Mouse (Mus musculus) induced T-regulatory cell, adult 2 months (primary cell): Measurements from ENCODE around the gene Amhr2.
A peak's percentile ranks its signal among the peaks of the same experiment; 100 is the strongest.

Experiments used
- DNase-seq: peaks from one replicate; pipeline ENCODE4 v3.0.0-alpha.2; 2012; ENCODE audit warnings: low read depth

Amhr2 gene

DNA sequence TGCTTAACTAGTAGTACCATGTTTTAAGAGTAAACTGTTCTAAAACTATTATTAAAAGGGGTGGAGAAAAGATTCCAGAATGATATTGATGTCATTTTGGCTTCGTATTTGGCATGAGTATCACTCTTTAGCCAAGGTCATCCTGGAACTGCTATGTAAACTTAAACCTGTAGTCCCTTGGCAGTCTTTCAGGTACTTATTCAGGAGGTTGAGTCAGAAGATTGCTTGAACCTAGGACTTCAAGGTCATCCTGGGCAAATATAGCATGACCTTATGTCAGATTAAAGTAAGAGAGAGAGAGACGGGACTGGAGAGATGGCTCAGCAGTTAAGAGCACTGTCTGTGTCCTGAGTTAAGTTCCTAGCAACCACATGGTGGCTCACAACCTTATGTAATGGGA, 20.5 kb upstream of the Amhr2 start:
- DNase-seq = no peak

DNA sequence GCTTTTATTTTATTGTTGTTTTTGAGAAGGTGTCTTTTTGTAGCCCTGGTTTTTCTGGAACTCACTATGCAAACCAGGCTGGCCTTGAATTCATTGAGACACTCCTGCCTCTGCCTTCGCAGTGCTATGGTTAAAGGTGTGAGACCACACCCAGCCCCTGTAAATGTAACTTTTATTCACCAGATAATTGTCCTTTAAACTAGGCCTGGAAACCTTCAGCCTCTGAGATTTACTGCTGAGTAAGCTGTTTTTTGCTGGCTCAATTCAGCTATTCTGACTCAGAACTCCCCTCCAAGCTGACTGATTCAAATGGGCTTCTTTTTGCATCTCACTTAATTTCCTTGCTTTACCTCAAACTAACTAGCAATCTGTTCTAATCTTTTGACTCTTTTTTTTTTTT, 18.2 kb upstream of the Amhr2 start:
- DNase-seq = no peak

DNA sequence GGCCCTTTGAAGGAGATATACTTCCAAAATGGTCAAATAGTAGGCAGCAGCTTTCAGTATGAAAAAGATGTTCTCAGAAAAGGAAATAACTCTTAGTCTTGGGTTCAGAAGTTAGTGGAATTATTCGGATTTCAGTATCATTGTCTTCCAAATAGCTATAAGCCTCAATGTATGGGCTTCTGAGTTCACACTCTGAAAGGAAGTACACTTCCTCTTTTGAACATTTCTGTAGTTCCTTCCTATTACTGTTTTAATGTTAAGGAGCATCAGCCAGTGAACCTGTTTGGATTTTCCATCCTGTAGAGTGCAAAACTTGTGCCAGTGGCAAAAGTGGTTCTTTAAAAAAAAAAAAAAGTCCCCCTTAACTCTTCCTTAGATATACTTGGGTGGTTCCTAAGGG, 13.1 kb upstream of the Amhr2 start:
- no peak for DNase-seq

DNA sequence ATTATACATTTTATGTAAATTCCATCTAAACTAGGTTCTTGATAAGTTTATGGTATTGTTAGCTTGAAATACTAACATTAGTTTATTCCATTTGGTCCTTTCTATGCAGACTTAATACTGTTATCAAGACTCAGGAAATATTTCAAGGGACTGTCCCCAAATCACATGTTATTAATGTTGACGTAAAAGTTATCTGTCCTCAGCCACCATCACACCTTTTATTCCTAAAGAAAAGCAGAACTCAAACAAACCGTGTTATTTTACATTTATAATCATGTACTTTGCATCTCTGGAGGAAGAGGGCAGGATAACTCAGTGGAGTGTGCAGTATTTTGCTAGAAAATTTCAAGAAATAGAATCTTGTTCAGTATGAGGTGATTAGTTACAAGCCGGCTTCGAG, 12.0 kb upstream of the Amhr2 start:
- DNase-seq = no peak

DNA sequence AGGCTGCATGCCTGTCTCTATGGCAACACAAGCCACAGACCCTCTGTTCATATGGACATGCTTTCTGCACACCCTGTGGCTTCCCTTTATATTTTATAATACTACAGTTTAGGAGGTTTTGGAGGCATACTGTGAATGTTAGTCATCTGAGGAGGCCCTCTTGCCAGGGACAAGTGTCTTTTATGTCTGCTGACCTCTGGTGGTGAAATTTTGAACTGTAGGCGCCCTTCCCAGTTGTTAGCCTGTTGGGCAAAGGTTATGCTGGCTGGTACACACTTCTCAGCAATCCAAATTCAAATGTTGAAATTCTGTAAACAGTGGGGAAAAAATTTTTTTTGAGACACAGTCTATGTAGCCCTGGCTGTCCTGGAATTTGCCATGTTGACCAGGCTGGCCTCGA, 2.7 kb upstream of the Amhr2 start:
- peak; percentile 89 for DNase-seq

DNA sequence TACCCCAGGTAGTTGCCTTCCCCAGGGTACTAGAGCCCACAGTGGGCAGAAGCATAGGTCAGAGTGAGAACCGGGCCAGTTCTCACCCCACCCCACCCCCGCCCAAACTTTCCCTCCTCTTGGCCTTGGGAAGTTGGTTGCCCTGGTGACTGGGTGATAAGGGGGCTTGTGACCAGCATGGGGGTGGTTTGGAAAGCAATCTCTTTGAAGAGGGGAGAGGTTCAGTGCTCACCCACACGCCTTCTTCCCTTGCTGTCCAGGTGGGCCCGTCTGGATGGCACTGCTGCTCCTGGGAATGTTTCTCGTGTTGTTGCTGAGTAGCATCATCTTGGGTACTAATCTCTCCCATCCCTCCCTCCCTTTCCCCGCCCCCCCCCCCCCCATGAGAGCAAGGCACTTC, 1.3 kb downstream of the Amhr2 start:
- DNase-seq = no peak

DNA sequence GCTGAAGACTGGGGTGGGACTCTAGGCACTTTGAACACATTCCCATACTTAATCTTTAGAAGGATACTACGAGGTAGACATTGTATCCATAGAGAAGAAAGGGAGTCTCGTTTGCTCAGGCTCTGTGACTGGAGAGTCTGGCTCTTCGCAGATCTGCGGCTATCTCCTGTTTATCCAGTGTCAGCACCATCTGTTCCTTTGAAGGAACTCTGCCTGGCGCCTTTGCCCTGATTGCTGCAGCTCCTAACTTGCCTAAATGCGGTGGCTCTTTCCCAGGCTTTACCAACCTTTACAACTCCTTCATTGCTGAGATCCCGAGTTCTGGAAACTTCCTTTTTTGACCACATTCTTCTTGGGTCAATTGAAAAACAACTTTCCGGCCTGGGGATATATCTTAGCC, 4.2 kb downstream of the Amhr2 start:
- no peak for DNase-seq

DNA sequence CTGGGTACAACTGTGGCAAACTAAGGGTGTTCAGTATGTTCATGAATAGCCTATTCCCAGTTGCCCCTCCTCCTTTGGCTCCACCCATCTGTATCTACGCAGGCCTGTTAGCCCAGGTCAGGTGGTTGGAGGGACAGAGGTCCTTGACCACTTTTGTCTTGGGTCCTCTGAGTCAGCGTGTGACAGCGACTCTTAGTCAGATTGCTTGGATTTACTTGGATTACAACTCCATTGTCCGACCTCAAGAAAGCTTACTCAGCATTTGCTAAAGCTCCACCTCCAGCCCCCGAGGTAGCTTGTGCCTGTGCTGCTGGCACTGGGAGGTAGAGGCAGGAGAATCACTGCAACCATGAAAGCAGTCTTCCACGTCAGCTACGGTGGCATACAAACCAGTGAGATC, 5.8 kb downstream of the Amhr2 start:
- DNase-seq = no peak

DNA sequence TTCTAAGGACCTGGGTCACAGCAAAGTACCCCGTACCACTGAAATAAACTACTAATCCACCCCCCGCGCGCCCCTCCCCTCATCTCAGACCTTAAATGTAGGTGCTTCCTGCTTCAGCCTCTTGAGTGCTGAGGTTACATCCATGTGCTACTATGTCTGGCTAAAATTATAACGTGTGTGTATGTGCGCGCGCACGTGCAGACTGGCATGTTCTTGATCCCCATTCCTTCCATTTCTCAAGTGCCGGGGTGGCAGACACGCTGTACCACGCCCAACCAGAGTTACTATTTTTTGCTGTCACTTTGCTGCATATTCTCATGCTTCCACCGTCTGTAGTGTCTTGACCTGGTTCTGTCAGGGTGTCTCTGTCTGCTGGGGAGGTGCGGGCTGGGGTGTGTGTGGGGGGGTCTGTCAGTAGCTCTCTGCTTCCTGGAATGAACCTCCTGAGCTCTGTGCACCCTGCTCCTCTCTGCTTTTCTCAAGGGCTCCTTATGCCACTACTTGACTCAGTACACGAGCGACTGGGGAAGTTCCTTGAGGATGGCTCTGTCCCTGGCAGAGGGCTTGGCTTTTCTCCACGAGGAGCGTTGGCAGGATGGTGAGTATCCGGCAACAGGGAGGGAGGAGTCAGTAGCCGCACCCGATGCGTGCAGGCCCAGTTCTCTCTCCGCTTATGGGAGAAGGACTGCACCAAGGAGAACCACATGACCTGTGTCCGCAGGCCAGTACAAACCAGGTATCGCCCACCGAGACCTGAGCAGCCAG, 6.7 kb downstream of the Amhr2 start:
- DNase-seq = no peak

DNA sequence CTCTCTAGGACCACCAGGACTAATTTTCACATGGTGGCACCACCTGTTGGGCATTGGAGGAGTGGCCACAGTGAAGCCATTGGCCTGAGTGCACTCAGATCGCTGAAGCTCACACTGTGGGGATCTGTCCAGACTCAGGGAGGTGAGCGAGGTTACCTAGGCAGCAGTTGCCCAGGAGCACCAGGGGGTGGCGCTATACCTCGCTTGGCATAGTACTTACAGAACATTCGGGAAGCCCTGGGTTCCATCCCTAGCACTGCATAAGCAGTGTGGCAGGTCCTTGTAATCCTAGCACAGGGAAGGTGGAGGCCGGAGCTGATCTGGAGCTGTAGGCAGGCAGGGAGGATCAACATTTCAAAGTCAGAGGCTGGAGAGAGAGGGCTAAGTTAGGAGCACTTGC, 10.8 kb downstream of the Amhr2 start:
- peak; percentile 62 for DNase-seq

DNA sequence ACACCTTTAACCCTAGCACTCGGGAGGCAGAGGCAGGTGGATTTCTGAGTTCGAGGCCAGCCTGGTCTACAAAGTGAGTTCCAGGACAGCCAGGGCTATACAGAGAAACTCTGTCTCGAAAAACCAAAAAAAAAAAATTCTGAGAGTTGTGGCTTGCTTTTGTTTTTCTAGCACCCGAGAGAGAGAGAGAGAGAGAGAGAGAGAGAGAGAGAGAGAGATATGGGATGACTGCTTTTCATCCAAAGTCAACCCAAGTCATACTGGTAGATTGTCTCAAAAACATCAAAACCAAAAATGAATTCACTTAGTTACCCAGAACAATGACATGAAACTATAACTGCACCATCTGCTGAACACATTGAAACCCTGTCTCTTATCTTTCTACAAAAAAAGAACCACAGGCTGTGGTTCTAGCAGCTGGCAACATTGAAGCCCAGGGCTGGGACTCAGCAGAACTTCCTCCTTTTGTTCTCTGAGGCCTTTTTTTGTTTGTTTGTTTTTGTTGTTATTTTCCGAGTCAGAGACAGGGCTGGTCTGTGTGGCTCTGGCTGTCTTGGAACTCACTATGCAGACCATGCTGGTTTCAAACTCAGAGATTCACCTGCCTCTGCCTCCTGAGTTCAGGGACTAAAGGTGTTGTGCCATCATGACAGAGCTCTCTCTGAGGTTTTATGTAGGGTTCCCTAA, 13.0 kb downstream of the Amhr2 start:
- DNase-seq = peak; percentile 81

DNA sequence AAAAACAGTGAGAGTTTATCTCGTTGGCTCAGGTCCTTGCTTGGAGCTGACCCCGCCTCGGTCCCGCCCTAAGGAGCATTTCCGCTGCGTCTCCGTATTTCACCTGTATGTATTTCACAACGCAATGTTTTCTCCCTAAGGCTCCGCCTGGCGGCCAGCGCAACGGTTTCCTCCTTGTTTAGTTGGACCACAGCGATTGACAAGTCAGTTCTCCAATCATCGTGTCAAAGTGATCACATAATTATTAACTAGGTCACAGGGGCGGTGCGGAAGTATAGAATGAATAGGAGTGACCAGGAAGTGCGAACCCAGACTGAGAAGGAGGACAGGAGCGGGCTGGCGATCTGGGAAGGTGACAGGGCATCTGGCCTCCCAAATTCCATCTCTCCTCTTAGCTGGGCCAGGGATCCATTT, 13.7 kb downstream of the Amhr2 start, which contains the start of gene Prr13:
TSS of gene Prr13 (plus strand) at position 125 of the 414 bp plus-strand sequence.
- DNase-seq = peak; percentile 99

DNA sequence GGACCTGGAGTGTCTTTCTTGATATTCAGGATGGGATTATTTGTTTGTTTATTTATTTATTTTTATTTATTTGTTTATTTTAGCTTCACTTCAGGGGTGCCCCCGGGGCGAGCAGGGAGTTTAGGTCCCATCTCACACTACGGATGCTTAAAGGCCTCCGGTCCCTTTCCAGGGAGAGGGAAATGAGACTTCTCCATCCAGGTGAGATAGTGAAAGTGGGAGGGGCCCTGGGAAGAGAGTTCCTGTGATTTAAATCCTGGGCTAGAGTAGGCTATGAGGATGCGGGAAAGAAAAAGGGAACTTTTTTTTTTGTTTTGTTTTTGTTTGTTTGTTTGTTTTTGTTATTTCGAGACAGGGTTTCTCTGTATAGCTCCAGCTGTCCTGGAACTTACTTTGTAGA, 14.2 kb downstream of the Amhr2 start:
- DNase-seq = no peak

DNA sequence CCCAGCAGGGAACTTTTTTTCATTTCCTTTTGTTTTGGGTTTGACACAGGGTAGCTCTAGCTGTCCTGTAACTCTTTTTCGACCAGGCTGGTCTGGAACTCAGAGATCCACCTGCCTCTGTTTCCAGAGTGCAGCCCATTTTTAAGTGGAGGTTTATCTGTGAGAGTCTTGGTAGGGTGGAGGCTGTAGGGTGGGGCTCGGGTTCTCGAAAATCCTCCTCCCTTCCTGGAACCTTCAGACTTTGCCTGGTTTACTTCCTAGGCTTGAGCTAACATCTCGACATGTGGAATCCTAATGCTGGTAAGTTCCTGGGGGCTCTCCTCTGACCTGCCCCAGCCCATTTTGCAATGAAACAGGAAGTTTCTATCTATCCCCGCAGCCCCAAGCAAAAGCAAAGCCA, 14.7 kb downstream of the Amhr2 start:
- DNase-seq = peak; percentile 53

DNA sequence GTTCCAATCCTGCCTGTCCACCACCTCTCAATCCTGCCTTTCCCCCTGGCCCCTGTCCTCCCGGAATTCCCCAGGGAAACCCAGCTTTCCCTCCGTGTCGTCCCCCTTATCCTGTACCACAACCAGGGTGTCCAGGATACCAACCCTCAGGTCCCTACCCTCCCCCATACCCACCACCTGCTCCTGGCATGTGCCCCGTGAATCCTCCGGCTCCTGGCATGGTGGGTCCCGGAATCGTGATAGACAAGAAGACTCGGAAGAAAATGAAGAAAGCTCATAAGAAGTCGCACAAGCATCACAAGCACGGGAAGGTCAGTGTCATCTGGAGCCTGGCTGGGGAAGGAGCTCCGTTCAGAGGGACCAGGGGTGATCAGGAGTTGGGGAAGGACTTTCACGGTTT, 15.2 kb downstream of the Amhr2 start:
- DNase-seq = no peak

DNA sequence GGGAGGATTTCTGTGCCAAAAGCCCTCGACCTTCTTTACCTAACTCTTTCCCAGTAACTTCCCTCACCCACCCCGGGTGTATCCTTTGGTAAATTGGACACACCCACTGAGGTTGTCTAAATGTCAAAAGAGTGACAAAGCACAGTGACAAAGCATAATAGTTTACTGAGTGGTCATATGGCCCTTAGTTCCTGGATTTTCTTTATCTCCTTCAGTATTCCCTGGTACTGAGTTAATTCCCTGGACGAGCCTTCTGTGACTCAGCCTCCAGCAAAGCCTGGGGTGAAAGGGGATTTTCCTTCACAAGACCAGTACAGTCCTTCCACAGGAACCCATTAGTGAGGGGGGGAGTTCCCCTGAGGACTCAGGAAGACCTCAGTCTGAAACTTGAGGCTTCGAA, 15.8 kb downstream of the Amhr2 start:
- DNase-seq = peak; percentile 55

DNA sequence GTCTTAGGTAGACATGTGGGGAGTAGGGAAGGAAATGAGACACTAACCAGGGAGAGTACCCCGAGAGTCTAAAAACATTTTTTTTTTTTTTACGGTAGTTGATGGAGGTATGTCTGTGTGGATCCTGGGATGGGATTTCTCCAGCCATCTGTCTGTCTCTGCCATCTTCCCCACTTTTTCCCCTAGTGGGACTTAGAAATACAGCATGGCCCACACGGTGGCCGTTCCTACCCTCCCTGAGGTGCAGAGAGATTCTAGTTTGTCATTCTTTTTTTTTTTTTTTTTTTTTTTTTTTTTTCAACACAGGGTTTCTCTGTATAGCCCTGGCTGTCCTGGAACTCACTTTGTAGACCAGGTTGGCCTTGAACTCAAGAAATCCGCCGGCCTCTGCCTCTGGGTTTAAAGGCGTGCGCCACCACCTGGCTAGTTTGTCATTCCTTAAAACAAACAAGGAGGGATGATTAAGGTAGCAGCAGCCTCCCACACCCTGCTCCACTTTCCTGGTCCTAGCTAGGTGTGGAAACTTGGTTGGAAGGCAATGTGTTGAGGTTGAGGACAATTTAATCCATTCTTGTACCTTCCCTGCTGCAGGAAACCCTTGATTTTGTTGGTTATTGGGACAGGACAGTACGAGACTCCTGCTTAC, 16.4 kb downstream of the Amhr2 start:
- no peak for DNase-seq

DNA sequence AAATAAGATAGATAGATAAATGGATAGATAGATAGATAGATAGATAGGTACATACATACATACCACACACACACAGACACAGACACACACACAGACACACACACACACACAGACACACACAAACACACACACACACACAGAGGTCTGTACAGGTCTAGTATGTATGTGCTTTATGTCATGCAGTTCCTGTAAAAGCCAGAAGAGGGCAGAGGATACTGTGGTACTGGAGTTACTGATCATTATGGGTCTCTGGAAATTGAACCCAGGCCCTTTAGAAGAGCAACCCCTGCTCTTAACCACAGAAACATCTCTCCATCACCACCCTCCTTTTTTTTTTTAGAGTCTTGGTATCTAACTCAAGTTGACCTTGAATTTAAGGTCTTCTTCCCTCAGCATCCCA, 18.5 kb downstream of the Amhr2 start:
- DNase-seq = peak; percentile 76

DNA sequence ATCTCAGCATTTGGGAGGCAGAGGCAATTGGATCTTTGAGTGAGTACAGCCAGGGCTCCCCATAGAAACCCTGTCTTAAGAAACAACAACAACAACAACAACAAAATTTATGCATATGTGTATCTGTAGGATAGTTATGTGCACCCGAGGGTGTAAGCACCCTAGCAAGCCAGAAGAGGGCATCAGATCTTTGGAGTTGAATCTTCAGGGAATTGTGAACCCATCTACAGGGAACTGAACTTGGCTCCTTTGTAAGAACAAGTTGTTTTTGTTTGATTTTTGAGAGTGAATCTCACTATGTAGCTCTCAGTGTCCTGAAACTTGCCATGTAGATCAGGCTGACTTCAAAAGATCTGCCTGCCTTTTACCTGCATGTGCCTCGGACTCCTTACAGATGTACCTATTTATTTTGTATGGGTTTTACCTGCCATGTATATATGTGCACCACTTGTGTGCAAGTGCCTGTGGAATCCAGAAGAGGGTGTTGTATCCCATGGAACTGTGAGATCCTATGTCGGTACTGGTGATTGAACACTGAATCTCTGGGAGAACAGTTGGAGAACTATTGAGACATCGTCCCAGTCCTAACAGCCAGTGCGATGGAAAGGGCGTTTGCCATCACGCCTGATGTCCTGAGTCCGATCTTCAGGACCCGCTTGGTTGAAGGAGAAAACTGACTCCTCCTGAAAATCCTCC, 23.7 kb downstream of the Amhr2 start:
- DNase-seq = no peak

DNA sequence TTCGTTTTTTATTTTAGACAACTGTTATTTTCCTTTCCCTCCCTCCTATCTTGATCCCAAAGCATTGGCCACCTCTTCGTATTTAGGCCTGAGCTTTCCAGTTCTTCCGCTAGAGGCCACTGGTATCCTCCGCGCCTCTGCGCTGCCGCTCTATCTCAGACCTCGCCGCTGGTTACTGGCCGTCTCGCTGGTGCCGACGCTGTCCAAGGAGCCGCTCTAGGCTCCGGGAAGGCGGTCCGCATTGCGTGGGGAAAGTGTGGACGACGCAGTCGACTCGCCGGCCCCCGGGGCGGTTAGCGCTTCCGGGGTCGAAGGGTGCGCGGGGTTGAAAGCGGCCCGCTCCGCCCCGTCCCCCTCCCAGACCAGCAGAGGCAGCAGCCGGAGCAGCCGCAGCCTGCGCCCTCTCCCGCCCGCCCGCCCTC, 25.0 kb downstream of the Amhr2 start, which contains the start of gene Pcbp2:
TSS of gene Pcbp2 (plus strand) at position 357 of the 422 bp plus-strand sequence.
- peak; percentile 96 for DNase-seq

DNA sequence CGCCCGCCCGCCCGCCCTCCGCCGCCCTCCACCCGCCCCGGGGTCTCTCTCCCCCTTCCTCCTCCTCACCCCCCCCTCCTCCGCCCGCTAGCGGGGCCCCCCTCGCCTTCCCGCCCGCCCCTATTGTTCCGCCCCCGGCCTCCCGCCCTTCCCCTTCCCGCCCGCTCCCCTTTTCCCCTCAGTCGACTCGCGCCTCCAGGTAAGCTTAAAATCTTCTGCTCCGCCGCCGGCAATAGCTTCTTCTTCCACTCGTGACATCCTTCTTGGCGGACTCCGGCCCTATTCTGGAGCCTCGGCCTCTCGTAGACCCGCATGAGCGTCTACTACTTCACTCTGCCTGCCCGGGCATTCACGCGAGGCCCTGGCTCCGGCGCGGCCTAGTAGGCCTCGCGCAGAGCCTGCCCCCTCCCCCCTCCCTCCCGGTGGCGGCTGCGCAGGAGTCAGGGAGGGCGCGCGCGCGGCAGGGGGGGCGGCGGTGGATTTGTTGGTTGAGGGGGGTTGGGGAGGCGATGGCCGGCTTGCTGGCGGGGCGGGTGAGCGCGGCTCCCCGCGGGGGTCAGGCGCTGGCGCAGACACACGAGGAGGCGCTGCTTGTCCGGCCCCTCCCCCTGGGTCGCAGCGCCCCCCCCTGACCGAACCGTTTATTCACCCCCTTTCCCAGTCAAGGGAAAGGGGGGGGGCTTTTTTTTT, 25.6 kb downstream of the Amhr2 start:
- peak; percentile 89 for DNase-seq

DNA sequence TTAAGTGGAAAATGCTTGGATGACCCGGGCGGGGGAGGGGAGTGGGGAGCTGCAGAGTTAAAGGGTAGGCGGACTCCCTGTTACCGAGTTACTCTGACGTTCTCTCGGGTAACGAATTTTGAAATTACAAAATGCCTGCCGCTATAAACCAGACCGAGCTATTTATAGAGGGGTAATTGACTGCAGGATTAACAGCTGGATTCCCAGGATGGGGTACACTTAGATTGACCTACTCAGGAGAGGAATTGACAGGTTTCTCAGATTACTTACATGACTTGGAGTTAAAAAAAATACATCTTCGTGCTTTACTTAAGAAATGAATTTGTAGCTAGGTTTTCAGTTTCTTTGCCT, 26.1 kb downstream of the Amhr2 start:
- DNase-seq = no peak
